Mouse (Mus musculus): Measurements from ENCODE around the gene Ptprt.

The Ptprt gene

GRCm38 (mm10) chr2:162581651-162582050 is 79.3 kb downstream of the Ptprt start:
- DNase-seq (ENCODE audit: low spot score) = no peak

GRCm38 (mm10) chr2:162577819-162578218 is 83.1 kb downstream of the Ptprt start:
- DNase-seq (ENCODE audit: low spot score) = no peak

GRCm38 (mm10) chr2:162572851-162573250 is 88.1 kb downstream of the Ptprt start:
- DNase-seq (ENCODE audit: low spot score) = no peak

DNA sequence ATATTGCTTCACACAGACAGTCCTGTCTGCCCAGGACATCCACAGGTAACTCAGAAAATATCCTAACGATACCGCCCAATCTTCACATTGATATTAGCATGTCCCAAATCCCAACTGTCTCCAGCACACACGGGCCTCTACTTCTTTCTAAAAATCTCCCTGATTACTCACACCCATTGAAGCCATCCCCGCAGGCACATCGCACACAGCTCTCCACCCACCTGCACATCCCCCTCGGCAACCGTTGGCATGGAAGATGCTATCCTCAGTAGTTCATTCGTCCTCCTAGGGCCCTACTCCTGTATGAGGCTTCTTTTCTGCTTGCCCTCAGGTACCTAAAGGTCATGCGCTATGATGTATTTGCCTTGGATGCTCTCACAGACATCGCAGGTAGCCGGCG is 89.9 kb downstream of the Ptprt start:
- no peak for DNase-seq (ENCODE audit: low spot score)

DNA sequence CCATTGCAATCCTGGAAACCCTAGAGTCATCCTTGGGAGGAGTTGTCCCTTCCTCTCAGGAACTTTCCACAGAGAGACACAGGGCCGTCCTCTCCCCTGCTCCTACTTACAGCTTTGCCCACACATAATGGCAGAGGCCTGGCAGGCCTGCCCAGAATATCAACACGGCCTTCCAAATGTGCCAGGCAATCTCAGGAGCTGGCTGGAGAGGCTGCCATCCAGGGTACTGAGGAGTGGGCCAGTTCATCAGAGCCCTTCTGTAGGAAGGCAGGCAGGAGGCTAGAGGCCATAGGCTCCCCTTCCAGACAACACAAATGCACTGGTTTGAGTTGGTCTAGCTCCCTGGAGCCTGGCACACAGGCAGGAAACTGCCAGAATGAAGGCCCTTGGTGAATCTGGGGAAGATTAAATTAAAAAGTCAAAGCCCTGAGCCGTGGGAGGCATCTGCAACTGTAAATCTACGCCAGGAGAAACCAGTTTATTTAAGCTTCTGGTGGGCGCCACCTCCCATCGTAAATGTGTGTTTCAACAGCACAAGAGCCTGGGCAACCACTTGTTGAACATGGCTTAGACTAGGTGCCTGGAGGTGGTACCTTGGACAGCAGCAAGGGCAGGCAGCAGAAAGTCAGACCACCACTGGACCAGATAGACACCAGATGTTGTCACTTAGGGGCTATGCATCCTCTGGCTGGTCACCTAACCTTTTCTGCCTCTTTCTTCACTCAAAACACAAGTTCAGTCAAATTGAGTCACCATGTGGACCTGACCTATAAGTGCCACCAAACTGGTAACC is 92.4 kb downstream of the Ptprt start:
- no peak for DNase-seq (ENCODE audit: low spot score)

DNA sequence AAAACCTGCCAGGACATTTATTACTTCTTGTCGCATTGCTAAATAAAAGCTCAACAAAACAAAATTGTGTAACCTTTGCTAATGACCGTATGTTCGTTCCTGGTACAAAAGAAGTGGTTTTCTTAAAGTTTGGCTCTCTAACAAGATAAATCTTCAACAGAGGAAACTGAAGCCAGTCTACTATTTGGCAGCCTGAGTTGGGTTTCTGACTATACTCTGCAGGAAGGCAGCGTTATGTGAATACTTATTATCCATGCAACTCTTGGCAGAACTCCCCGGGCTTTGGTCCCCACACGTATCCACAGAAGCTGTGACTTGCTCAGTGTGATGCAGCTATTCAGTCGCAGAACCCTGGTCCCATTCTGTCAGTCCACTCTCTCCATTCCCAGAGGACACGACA is 112.6 kb downstream of the Ptprt start:
- no peak for DNase-seq (ENCODE audit: low spot score)

DNA sequence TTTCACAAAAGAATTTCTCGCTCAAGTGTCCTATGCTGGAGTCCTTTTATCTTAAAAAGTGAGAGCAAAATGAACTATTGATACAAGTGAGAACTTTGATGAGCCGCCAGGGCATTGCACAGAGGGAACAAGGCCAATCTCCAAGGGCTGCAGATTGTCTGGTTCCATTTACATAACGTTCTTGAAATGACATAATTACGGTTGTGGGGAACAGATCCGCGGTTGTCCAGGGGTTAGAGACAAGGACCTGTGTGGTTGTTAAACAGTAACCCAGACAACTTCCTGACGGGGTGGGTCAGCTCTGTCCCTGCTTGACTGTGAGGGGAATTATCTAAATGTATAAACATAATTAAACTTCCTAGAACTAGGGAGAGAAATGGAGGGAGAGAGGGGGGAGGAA is 129.3 kb downstream of the Ptprt start:
- no peak for DNase-seq (ENCODE audit: low spot score)

DNA sequence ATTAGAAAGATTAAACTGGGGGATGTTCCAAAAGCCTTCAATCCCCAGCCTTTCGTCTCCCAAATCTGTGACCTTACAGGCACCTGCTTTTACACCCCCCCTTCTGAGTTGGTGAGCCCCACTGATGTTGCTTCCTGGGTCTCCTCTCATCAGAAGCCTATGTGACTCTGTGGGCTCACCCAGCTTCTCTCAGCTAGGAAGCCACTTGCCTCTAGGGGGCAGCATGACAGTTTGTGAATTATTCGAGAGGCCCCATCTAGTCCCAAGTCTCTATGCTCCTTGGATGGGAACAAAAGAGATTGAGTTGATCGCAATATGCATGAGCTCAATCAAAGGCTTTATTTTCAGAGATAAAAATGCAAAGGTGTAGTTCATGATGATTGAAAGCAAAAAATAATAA is 132.0 kb downstream of the Ptprt start:
- DNase-seq (ENCODE audit: low spot score) = no peak

- DNase-seq (ENCODE audit: low spot score) = no peak
These were observed 145.0 kb downstream of the Ptprt start for GRCm38 (mm10) chr2:162515993-162516392.

DNA sequence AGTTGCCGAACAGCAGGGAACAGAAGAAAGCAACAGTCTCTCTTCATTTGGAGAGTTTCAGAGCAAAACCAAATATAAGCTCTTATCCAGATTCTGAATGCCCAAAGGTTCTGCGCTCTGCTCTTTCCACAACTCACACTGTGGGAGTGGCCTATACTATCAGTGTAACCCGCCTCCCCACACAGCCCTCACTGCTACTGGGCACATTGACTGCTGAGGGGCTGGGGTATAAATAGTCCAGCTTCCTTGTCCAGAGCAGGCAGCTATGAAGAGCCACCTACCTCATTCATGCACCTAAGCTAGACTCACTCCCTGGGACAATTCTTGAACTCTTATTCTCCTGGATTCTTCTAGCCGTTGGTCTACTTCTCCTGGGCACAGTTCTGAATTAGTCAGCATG is 147.9 kb downstream of the Ptprt start:
- no peak for DNase-seq (ENCODE audit: low spot score)

DNA sequence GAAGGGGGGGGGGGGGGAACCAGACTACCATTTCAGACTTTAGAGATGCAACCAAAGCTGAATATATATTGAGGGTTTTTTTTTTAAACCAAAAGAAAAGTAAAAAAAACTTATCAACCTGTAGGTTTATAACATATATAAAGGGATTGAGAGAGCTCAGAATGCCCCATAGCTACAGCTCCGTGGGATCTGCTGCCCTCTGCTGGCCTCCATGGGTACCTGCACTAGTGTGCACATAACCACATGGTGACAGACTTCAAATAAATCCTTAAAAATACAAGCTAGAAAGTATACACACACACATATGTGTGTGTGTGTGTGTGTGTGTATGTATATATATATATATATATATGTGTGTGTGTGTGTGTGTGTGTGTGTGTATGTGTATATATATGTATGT is 148.9 kb downstream of the Ptprt start:
- DNase-seq (ENCODE audit: low spot score) = no peak

DNA sequence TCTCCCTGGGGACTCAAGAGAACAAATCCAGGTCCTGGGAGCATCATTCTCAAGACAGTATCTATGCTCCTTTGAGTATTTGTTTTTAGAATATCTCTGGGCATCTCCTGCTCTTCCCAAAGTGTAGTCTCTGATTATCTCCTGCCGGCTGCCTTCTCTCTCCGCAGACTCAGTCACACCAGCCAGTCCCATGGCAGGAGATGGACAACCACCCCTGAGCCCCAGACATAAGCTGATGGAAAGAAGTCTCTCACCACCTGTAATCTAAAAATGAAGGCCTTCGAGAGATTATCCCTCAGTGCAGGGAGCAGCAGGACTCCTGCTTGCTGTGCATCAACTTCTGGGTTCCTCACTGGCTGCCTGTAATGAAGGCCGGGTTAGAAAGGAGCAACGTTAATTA is 151.9 kb downstream of the Ptprt start:
- DNase-seq (ENCODE audit: low spot score) = no peak

- no peak for DNase-seq (ENCODE audit: low spot score)
These were observed 153.3 kb downstream of the Ptprt start for GRCm38 (mm10) chr2:162507664-162508063.

DNA sequence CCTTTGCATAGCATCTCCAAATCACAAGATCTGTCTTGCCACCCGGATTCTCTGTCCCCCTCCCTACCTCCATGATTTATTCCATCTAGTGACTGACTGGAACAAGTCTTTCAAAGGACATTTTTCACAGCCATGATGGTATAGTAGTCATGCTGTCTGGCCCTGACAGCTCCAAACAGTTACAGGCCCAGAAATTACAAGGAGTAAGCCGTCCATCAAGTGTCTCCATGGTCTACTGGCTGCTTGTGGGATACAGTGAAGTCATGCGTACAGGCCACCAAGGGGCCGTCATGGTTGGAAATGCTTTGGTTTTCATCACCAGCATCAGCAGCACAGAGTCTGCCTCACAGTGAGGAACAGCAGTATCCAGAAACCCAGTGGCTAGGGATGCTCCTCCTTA is 156.1 kb downstream of the Ptprt start:
- no peak for DNase-seq (ENCODE audit: low spot score)

- no peak for DNase-seq (ENCODE audit: low spot score)
These were observed 161.4 kb downstream of the Ptprt start for GRCm38 (mm10) chr2:162499501-162499915.

DNA sequence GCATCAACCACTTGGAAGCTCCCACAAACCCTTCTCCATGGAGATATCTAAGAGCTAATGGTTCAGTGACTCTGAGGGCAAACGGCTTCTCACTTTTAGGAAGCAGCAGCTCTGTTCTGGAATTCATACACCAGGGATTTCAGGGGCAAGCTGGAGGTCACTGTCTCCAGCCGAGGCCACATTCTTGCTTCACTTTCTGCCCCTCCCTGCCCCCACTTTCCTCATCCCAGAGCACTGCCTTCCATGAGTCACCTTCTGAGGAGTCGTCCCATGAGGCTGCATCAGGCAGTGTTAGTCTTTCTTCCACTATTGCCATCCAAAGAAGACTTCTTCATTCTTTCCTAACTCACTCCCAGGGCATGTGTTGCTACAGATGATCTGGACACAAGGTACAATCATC is 162.8 kb downstream of the Ptprt start:
- no peak for DNase-seq (ENCODE audit: low spot score)

DNA sequence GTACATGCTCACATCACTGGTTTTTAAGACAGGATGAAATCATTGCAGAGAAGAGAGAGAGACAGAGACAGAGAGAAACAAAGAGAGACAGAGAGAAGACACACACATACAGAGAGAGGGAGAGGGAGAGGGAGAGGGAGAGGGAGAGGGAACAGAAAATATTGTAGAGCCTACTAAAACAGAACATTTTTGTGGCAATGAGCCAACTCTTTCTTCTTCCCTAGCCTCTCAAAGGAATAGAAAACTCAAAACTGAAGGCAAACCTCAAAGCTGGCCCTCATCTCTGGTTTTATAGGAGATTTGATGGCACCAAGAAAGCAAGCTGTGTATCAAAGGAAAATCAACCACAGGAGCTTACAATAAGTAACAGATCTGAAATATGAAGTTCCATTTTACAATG is 176.9 kb downstream of the Ptprt start:
- DNase-seq (ENCODE audit: low spot score) = no peak

GRCm38 (mm10) chr2:162443106-162443505 is 217.8 kb downstream of the Ptprt start:
- DNase-seq (ENCODE audit: low spot score) = no peak

DNA sequence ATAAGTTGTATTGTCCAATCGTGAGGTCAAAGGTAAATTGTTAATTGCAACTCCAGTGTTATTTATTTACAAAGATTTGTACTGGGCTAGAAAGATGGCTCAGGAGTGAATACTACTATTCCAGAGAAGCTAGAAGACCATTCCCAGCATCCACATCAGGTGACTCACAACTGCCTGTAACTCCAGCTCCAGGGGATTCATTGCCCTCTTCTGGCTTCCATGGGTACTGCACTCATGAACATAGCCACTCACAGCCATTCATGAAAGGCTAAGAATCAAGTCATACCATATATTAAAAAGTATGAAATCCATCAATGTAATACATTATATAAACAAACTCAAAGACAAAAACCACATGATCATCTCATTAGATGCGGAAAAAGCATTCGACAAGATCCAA is 224.3 kb downstream of the Ptprt start:
- DNase-seq (ENCODE audit: low spot score) = no peak

GRCm38 (mm10) chr2:162430171-162430570 is 230.8 kb downstream of the Ptprt start:
- DNase-seq (ENCODE audit: low spot score) = no peak

DNA sequence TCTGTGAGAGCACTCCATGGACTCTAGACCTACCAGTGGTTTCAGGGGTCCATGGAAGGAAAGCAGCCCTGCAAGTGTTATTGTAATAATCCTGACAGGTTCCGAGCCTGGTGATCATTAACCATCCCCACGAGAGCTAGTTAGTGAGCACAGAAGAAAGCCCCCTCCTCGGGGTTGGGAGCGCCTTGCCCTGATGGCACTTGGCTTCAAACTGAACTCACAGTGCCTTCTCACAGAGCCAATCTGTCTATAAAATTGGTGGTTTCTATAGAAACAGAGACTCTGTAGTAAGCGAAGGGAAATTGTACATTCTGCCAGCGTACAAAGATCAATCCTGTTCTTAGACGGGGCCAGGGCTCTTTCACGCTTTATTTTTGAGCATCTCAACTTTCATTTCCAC is 234.8 kb downstream of the Ptprt start:
- DNase-seq (ENCODE audit: low spot score) = no peak

GRCm38 (mm10) chr2:162418181-162418580 is 242.8 kb downstream of the Ptprt start:
- no peak for DNase-seq (ENCODE audit: low spot score)

- DNase-seq (ENCODE audit: low spot score) = no peak
These were observed 247.7 kb downstream of the Ptprt start for GRCm38 (mm10) chr2:162413073-162413812.

GRCm38 (mm10) chr2:162411014-162411413 is 249.9 kb downstream of the Ptprt start:
- no peak for DNase-seq (ENCODE audit: low spot score)
